Mouse (Mus musculus) heart, embryonic 10.5 days (tissue): ENCODE measurements around the gene Mmp13. TPM values are rescaled to one million over a fixed set of nuclear protein-coding genes. Genes with fewer than 3 reads are reported as not detected.

Experiments
- polyA plus RNA-seq: library from polyadenylated mRNA; unstranded; fragments of >200 nt; fragmentation: Nextera tagmentation; extraction: Ambion mirVana; gene quantifications from 2 replicates; pipeline ENCODE4 v1.2.1, GENCODE M21; 2016

Mmp13 gene
- polyA plus RNA-seq, 1 experiment from 2014 or later: not detected

Other genes with a start within 250 kb of the Mmp13 start
- 6.7 and 8.7 TPM in 2 replicates for gene Dync2h1, start 88.1 kb upstream of the Mmp13 start, polyA plus RNA-seq
- gene Dcun1d5, start 88.0 kb upstream of the Mmp13 start, polyA plus RNA-seq: 86.6 and 108 TPM in 2 replicates
- not detected in 2 replicates for gene Mmp12, start 71.9 kb downstream of the Mmp13 start, polyA plus RNA-seq
- not detected in 2 replicates for gene Mmp1b, start 115.5 kb downstream of the Mmp13 start, polyA plus RNA-seq
- gene Mmp3, start 173.3 kb downstream of the Mmp13 start, polyA plus RNA-seq: not detected in 2 replicates
- gene Mmp10, start 229.8 kb downstream of the Mmp13 start, polyA plus RNA-seq: not detected in 2 replicates